Mouse (Mus musculus) cerebellum, adult 2 months (tissue): ENCODE measurements around the gene Sphk1.

Experiments
- CTCF ChIP-seq: fragments of 200-500 bp; IDR thresholded peaks from 2 replicates; pipeline ENCODE4 v1.5.1; 2011; ENCODE audit warnings: low read depth, mild to moderate bottlenecking, control low read depth, low read length, moderate library complexity, borderline replicate concordance; ENCODE audit not compliant: insufficient read depth
- POLR2A ChIP-seq: fragments of 200-500 bp; IDR thresholded peaks from 2 replicates; pipeline ENCODE4 v1.6.1; 2011; ENCODE audit warnings: low read length, control low read depth, borderline replicate concordance; ENCODE audit not compliant: insufficient read depth

GRCm38 (mm10) chr11:116579280-116579679 is 48.6 kb downstream of the Sphk1 start:
- TF ChIP-seq POLR2A (no peak), CTCF (no peak)
